Mouse (Mus musculus) lung, embryonic 16.5 days (tissue): ENCODE measurements around the gene Foxo4. TPM values are rescaled to one million over a fixed set of nuclear protein-coding genes. Genes with fewer than 3 reads are reported as not detected.

Experiments
- ATAC-seq: fragments of 200-750 bp; cut with Nextera tagmentation; 2 replicates; pipeline ENCODE4 v1.8.0; 2017; ENCODE audit warnings: low read depth, mild to moderate bottlenecking, moderate library complexity
- H3K27ac ChIP-seq: fragments of 300-500 bp; sonication (generic); 2 replicates; pipeline ENCODE4 v1.5.1; 2014; ENCODE audit warnings: mild to moderate bottlenecking, control low read depth, low read length
- H3K27me3 ChIP-seq: fragments of 300-500 bp; sonication (generic); 2 replicates; pipeline ENCODE4 v1.6.1; 2014; ENCODE audit warnings: low read depth, low read length, mixed read lengths; ENCODE audit not compliant: control insufficient read depth, insufficient read depth
- H3K36me3 ChIP-seq: fragments of 300-500 bp; sonication (generic); 2 replicates; pipeline ENCODE4 v1.6.1; 2014; ENCODE audit warnings: low read length; ENCODE audit not compliant: control insufficient read depth, insufficient read depth
- H3K4me1 ChIP-seq: fragments of 300-500 bp; sonication (generic); replicated peaks from 2 replicates; pipeline ENCODE4 v1.6.1; 2014; ENCODE audit warnings: low read length, mixed read lengths; ENCODE audit not compliant: control insufficient read depth, insufficient read depth
- H3K4me2 ChIP-seq: fragments of 300-500 bp; sonication (generic); 2 replicates; pipeline ENCODE4 v1.6.1; 2014; ENCODE audit warnings: low read depth, low read length, control low read depth
- H3K4me3 ChIP-seq: fragments of 300-500 bp; sonication (generic); 2 replicates; pipeline ENCODE4 v1.5.1; 2014; ENCODE audit warnings: mild to moderate bottlenecking, low read length, control low read depth
- H3K9ac ChIP-seq: fragments of 300-500 bp; sonication (generic); 2 replicates; pipeline ENCODE4 v1.6.1; 2014; ENCODE audit warnings: low read length, control low read depth
- H3K9me3 ChIP-seq: fragments of 300-500 bp; sonication (generic); 2 replicates; pipeline ENCODE4 v1.6.1; 2016; ENCODE audit warnings: low read length; ENCODE audit not compliant: control insufficient read depth
- WGBS: fragments of 180-500 bp; shearing (Covaris S2); extraction: QIAGEN DNeasy Blood & Tissue Kit; methylation state at CpG from one replicate; pipeline ENCODE4 v1.1.7; 2014; 5-methylcytosine and 5-hydroxymethylcytosine counted together
- polyA plus RNA-seq: library from polyadenylated mRNA; unstranded; fragments of >200 nt; fragmentation: Nextera tagmentation; extraction: Ambion mirVana; gene quantifications from 2 replicates; pipeline ENCODE4 v1.2.1, GENCODE M21; 2015

Gene Foxo4
- polyA plus RNA-seq, 1 experiment from 2014 or later = 2.5 TPM

DNA sequence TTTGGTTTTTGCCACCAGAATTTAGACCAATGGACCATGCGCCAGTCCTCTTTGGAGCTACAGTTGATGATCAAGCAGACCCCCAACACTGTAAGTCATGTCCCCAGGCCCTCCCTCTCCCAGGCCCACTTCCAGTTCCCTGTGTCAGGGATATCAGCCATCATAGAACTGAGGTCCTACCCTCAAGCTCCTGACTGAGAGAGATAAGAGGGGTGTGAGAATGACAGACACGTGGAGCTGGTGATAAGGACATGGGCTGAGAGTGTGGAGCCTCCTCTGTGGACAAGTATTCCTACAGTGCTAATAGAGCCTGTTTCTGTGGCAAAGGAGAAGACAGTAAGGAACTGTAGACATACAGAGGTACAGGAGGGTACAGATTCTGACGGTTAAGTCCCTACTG lies 33.2 kb downstream of the Foxo4 start:
- peaks cover 6% of the 10 kb centered on the region; the same call in 1 of the 2 replicates for H3K36me3 ChIP-seq

DNA sequence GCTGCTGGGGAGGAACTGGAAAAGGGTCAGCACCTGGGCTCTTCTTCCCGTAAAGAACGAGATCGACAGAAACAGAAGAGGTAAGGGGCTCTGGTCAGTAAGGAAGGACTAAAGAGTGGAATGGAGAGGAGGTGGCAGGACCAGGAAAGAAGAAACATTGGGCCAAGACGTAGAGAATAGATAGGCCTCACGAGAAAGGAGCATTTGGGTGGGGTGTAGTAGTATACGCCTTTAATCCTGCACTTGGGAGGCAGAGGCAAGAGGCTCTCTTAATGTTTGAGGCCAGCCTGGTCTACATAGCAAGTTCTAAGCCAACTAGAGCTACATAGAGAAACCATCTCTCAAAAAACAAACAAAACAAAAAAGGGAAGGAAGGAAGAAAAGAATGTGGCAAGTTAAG lies 34.1 kb downstream of the Foxo4 start:
- ATAC-seq = no peak
- no peaks in the 10 kb centered on the region for H3K4me1 ChIP-seq
- H3K4me3 ChIP-seq = no peak overlapping the region
- H3K9me3 ChIP-seq = no peaks in the 10 kb centered on the region
- 85% methylated on average over 6 of the region's 6 CpGs for WGBS
- no peak overlapping the region for H3K9ac ChIP-seq
- peaks cover 9% of the 10 kb centered on the region for H3K36me3 ChIP-seq
- no peaks in the 10 kb centered on the region for H3K27me3 ChIP-seq
- H3K4me2 ChIP-seq = no peak overlapping the region
- no peak overlapping the region for H3K27ac ChIP-seq

More for the DNA sequence above, 33.2 kb downstream of the Foxo4 start:
- Histone ChIP-seq H3K4me2 (no peak overlapping the region), H3K4me3 (no peak overlapping the region), H3K4me1 (no peaks in the 10 kb centered on the region), H3K9me3 (no peaks in the 10 kb centered on the region), H3K27ac (no peak overlapping the region), H3K9ac (no peak overlapping the region), H3K27me3 (no peaks in the 10 kb centered on the region)
- WGBS = 86% methylated on average over 3 of the region's 3 CpGs
- no peak for ATAC-seq

DNA sequence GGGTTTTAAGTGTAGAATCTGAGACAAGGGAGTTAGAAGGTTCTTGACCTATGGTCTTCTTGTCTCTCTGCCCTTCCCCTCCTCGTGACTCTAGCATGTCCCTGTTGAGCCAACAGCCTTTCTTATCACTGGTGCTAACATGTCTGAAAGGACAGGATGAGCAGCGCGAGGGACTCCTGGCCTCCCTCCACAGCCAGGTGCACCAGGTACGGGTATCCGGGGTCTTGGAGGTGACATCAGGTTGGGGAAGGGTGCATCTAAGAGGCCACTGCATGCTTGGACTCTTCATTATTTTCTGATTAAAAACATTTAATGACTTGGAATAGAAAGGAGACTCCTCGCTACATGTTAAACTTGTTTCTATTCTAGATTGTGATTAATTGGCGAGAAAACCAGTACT lies 34.7 kb downstream of the Foxo4 start:
- WGBS = 78% methylated on average over 7 of the region's 7 CpGs
- Histone ChIP-seq H3K9ac (no peak overlapping the region), H3K27me3 (no peaks in the 10 kb centered on the region), H3K36me3 (peaks cover 10% of the 10 kb centered on the region), H3K4me3 (no peak overlapping the region), H3K4me2 (no peak overlapping the region), H3K27ac (no peak overlapping the region), H3K9me3 (no peaks in the 10 kb centered on the region), H3K4me1 (no peaks in the 10 kb centered on the region)
- ATAC-seq = no peak

DNA sequence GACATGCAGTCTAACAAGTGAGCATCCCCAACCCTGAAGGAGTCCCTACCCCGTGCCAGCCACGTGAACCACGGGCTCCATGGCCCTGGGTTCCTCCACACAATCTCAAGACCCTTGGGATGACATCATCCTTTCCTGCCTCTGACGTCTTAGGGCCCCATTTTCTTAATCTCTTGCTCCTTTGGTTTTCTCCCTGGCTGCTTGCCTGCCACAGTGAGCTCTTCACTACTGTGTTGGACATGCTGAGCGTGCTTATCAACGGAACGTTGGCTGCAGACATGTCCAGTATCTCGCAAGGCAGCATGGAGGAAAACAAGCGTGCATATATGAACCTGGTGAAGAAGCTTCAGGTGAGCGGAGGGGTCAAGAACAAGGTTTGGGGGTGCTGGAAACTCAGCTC lies 35.8 kb downstream of the Foxo4 start:
- peaks cover 10% of the 10 kb centered on the region for H3K36me3 ChIP-seq
- H3K27me3 ChIP-seq = no peaks in the 10 kb centered on the region
- no peaks in the 10 kb centered on the region for H3K9me3 ChIP-seq
- no peak overlapping the region for H3K4me2 ChIP-seq
- H3K4me1 ChIP-seq = no peaks in the 10 kb centered on the region
- WGBS = 74% methylated on average over 10 of the region's 10 CpGs
- H3K4me3 ChIP-seq = no peak overlapping the region
- H3K27ac ChIP-seq = no peak overlapping the region
- no peak overlapping the region for H3K9ac ChIP-seq
- ATAC-seq = no peak

DNA sequence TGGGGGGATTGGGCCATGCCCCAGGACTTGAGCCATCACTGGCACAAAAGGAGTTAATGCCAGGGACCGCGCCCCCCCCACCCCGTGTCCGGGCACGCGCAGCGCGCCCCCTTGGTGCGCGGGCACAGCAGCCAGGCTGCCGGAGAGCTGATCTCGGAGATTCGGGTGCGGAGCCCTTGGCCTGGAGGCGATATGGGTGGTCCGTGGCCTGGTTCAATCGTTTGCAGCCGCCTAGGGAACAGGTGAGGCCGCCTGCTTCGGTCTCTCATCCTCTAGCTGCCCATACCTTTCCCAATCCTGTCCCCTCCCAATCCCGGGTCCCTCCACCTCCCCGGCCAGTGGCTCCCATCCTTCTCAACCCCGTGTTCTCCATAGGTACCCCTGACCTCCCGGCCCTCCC lies 44.7 kb downstream of the Foxo4 start, which contains the start of gene Nlgn3:
Gene Nlgn3, plus strand, starts transcription at position 114 of the 400 bp plus-strand sequence.
- H3K27me3 ChIP-seq = no peaks in the 10 kb centered on the region; the same call in 1 of the 2 replicates
- no peak within 1 kb of the TSS for H3K27ac ChIP-seq
- no peaks in the 10 kb centered on the region for H3K9me3 ChIP-seq
- no peak for ATAC-seq
- WGBS = 26% methylated on average over 17 of the region's 24 CpGs
- H3K4me3 ChIP-seq = peak within 1 kb of the TSS; percentile 34
- H3K4me2 ChIP-seq = peak within 1 kb of the TSS; percentile 56
- 0 out of 2 replicates have a peak, but pooled peaks cover 2% of the 10 kb centered on the region for H3K4me1 ChIP-seq
- peak within 1 kb of the TSS; percentile 20 for H3K9ac ChIP-seq
- peaks cover 3% of the 10 kb centered on the region for H3K36me3 ChIP-seq

DNA sequence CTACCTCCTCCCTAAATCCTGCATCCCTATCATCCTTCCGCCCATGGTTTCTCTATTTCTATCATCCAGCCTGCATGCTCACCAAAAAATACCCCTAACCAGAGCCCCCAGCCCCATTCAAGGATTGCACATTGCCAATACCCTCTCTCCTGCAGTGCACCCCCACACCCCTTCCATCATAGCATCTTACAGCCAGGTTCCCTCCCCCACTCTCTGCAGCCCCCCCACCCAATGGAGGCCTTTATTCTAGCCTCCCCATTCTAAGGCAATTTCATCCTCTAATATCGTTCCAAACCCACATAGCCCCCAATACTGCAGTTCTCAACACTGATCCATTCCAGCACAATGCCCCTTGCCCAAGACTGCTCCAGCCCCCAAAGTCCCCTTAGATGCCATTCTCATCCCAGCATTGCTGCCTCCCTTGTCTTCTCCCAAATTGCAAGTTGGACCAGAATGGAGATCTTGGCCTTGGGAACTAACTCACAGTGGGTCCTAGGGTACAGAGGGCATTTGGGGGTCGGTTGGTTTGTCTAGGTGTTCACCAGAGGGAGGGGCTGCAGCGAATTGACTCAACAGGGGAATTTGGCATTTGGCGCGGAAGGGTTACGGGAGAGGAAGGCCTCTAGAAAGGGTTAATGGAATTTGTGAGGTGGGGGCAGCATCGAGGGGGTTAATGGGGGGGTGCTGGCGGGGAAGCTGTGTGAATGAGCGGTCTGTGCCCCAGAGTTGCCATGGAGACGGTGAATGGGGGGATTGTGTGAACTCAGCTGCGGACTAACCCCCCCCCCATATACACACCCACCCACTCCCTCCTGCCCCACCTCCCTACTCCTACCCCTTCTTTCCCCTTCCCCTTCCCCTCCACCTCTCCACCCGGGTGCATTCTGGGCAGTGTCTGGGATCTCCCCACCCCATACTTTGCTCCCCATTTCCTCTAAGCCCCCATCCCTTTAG lies 45.4 kb downstream of the Foxo4 start:
- H3K27ac ChIP-seq = no peak overlapping the region

DNA sequence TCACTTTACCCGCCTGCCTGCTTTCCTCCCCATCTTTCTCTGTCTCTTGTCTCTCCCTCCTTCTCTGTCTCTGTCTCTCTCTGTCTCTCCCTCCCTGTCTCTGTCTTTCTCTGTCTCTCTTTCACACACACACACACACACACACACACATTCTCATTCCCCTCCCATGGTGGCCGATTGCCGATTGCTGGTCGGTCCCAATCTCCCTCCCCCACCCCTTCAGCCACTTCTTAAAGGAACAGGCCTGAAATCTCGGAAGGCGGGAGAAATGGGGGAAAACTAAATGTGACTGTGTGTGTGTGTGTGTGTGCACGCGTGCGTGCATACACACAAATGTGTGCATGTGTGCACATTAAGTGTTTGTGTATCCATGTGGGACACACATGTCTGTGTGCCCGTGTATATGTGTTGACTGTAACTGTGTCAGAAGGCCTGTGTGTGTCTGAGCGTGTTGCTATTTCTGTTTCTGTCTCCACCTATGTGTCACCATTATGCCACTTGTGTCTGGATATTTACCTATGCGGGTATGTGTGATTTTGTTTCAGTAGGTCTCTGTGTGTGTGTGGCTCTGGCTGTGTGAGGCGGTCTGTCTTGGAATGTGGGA lies 46.2 kb downstream of the Foxo4 start:
- peak overlapping the region; percentile 56 for H3K4me2 ChIP-seq
- peak overlapping the region; percentile 14; the same call in 1 of the 2 replicates for H3K9ac ChIP-seq
- 0 out of 2 replicates have a peak, but pooled peaks cover 2% of the 10 kb centered on the region for H3K4me1 ChIP-seq
- H3K27me3 ChIP-seq = no peaks in the 10 kb centered on the region; the same call in 1 of the 2 replicates
- 25% methylated on average over 13 of the region's 13 CpGs for WGBS
- ATAC-seq = peak; percentile 51
- peak overlapping the region; percentile 34 for H3K4me3 ChIP-seq
- H3K9me3 ChIP-seq = no peaks in the 10 kb centered on the region
- H3K27ac ChIP-seq = no peak overlapping the region
- peaks cover 3% of the 10 kb centered on the region for H3K36me3 ChIP-seq

More for the DNA sequence above, 45.4 kb downstream of the Foxo4 start:
- peak; percentile 61 for ATAC-seq
- H3K36me3 ChIP-seq = peaks cover 3% of the 10 kb centered on the region
- peak overlapping the region; percentile 20 for H3K9ac ChIP-seq
- H3K4me1 ChIP-seq = 0 out of 2 replicates have a peak, but pooled peaks cover 2% of the 10 kb centered on the region
- H3K4me2 ChIP-seq = peak overlapping the region; percentile 56
- no peaks in the 10 kb centered on the region for H3K9me3 ChIP-seq
- H3K4me3 ChIP-seq = peak overlapping the region; percentile 34
- 34% methylated on average over 9 of the region's 13 CpGs for WGBS
- H3K27me3 ChIP-seq = no peaks in the 10 kb centered on the region; the same call in 1 of the 2 replicates

DNA sequence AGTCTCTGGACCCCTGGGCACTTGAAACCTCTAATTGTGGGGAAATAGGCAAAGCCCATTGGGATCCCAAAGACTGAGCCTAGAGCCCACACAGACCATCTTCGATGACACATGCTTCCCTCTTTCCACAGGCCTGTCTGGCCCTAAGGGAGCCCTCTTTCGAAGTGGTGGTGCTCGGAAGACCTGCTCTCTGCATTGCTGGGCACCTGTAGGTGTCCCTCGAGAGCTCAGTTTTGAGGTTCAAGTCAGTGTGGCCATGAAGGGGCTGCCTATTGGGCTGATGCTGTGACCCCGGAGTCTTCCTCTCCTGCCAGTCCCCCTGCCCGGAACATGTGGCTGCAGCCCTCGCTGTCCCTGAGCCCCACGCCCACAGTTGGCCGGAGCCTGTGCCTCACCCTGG lies 47.3 kb downstream of the Foxo4 start:
- Histone ChIP-seq H3K27ac (no peak overlapping the region), H3K4me2 (no peak overlapping the region), H3K9me3 (no peaks in the 10 kb centered on the region), H3K4me1 (0 out of 2 replicates have a peak, but pooled peaks cover 2% of the 10 kb centered on the region), H3K27me3 (no peaks in the 10 kb centered on the region; the same call in 1 of the 2 replicates), H3K9ac (no peak overlapping the region), H3K36me3 (no peaks in the 10 kb centered on the region; the same call in 1 of the 2 replicates), H3K4me3 (no peak overlapping the region)
- ATAC-seq = no peak
- 75% methylated on average over 9 of the region's 9 CpGs for WGBS

DNA sequence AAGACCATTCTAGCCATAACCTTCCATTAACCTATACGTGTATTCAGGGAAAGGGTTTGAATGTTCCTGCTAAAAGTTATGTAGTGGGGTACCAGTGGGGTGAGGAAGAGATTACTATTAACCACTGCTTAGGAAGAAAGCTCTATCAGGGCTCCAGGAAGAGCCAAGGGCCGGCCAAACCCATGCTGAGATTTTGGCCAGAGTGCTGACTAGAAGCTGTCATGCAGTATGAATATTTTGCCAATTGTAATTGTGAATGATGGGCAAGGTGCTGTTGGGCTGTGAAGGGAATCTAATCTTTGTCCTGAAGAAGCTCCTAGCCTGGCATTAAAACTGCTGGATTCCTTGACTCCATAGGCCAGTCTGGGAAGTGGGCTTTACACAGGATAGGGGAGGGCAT lies 50.3 kb downstream of the Foxo4 start:
- ATAC-seq = no peak
- H3K27me3 ChIP-seq = no peaks in the 10 kb centered on the region; the same call in 1 of the 2 replicates
- no peak overlapping the region for H3K9ac ChIP-seq
- H3K27ac ChIP-seq = no peak overlapping the region
- WGBS = 59% methylated on average over 2 of the region's 2 CpGs
- H3K9me3 ChIP-seq = no peaks in the 10 kb centered on the region
- no peak overlapping the region for H3K4me2 ChIP-seq
- 0 out of 2 replicates have a peak, but pooled peaks cover 2% of the 10 kb centered on the region for H3K4me1 ChIP-seq
- H3K36me3 ChIP-seq = no peaks in the 10 kb centered on the region
- no peak overlapping the region for H3K4me3 ChIP-seq
